ENCODE assay signal across 10 mouse cellular contexts in the genomic region with DNA sequence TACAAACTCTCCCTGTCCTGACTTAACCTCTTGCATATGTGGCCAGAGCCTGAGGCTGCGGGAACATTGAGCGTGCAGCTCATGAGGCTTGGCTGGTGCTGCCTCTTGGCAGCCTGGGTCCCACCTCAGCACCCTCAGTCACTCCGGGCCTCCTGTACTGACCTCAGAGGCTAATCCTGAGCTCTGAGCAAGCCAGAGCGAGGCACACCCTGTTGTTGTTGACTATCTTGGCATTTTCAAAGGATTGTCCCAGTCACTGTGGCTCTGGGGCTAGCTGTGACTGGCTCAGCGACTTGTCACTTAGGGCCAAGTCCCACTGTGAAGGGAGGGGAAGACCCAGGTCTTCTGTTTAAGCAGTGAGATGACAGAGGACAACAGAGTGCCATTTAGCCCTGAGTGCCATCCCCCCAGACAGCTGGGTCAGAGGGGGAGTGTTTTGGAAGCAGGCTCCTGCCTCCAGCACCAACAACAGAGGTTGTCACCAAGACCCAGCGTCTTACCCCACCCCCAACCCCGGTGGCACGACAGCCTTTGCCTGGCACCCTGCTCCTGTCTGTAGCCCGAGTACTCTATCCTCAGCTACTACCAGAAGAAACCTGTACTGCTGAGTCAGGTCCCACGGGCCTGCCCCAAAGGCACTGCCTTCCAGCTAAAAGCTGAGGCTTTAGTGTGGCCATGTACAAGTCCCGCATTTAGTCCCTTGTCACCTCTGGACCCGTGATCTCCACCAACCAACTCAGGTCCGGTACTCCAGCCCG. TPM values are rescaled to one million over a fixed set of nuclear protein-coding genes. Genes with fewer than 3 reads are reported as not detected.
DNase-seq lines count a peak whose midpoint lies in the region; ATAC-seq and TF ChIP-seq lines count a peak whose summit lies in the region.
"Had no signal": no experiment of that assay in that cellular context is flagged by ENCODE, and none has a peak within 500 bp of the region (broad histone marks: within the 10 kb centered on the region; RNA-seq: fewer than 3 reads in every experiment).

No protein-coding gene starts in this region.

- TF ChIP-seq CTCF in heart, adult 2 months (IDR thresholded peaks at IDR 0.05) = no peak

- no peak overlapping the region for H3K4me3 ChIP-seq in heart, adult 2 months

- no peaks in the 10 kb centered on the region for H3K36me3 ChIP-seq in heart, adult 2 months (ENCODE audit: control insufficient read depth, insufficient read depth, low read length)

- peak overlapping the region; percentile 87 for H3K27ac ChIP-seq in heart, adult 2 months

- 58% methylated on average over 14 of the region's 14 CpGs for WGBS in heart, adult 2 months

- H3K27me3 ChIP-seq in heart, adult 2 months (ENCODE audit: control insufficient read depth, insufficient read depth, low read length) = no peaks in the 10 kb centered on the region

- H3K4me1 ChIP-seq in heart, adult 2 months (ENCODE audit: control insufficient read depth, insufficient read depth, low read length) = peaks cover 16% of the 10 kb centered on the region

- ATAC-seq in frontal cortex, adult (ENCODE audit: low TSS enrichment) = peak; percentile 62

- TF ChIP-seq EP300 in heart, adult 2 months (IDR thresholded peaks at IDR 0.05; ENCODE audit: insufficient read depth, low read depth, low read length) = peak; percentile 98

- H3K79me2 ChIP-seq in heart, adult 2 months (replicated peaks; ENCODE audit: control insufficient read depth, insufficient read depth, low read length) = no peaks in the 10 kb centered on the region

- peak overlapping the region; percentile 21 for H3K9ac ChIP-seq in heart, adult 2 months (ENCODE audit: low read depth, low read length)

- intact Hi-C loops in heart, adult 2 months (cut with DNase I) = no loop called here
- intact Hi-C loops in left cerebral cortex, postnatal 4 days (cut with DNase I) = no loop called here

- DNase-seq in frontal cortex, postnatal 25 days (ENCODE audit: low spot score in 2 of 2) = no peak
- peak; percentile 67 for DNase-seq in urinary bladder, postnatal 14 days (ENCODE audit: low spot score)
- DNase-seq in urinary bladder, postnatal 10 days (ENCODE audit: low spot score) = no peak
- peak; percentile 82 to 88 for DNase-seq in heart, adult 2 months
- DNase-seq in left cerebral cortex, postnatal 4 days = peak; percentile 65
- DNase-seq in telencephalon, adult 2 months (ENCODE audit: low read depth, low spot score) = peak; percentile 62
- DNase-seq in right cerebral cortex, adult 2 months (ENCODE audit: low spot score in 2 of 2) = no peak

- peak; percentile 42; the same call in 1 of the 2 replicates for TF ChIP-seq POLR2A in heart, adult 2 months (IDR thresholded peaks at IDR 0.05; ENCODE audit: insufficient read depth, low read depth, low read length)

RNA-seq across cellular contexts. Expression of a gene that starts 6.5 kb away (rescaled TPM):
- 1 to 10 TPM; 1.6 to 2.5 TPM for total RNA-seq in heart, adult 2 months (2021)
- 4.9 and 5.5 TPM in 2 replicates for polyA plus RNA-seq in heart, adult 2 months (2012; rRNA removed)
- not detected for total RNA-seq in left cerebral cortex, postnatal 4 days (2021)
- total RNA-seq: CH12.LX; left cerebral cortex, postnatal 10 days had no signal

RNA-seq across cellular contexts. Expression of a gene that starts 23.9 kb away (rescaled TPM):
- total RNA-seq in heart, adult 2 months (2021) = 1 to 10 TPM; 3.8 to 3.9 TPM
- polyA plus RNA-seq in heart, adult 2 months (2012; rRNA removed) = 5.4 and 6.5 TPM in 2 replicates
- 1 to 10 TPM; 2.4 to 2.7 TPM for total RNA-seq in left cerebral cortex, postnatal 4 days (2021)
- total RNA-seq: CH12.LX had no signal

RNA-seq across cellular contexts. Expression of a gene that starts 26.0 kb away (rescaled TPM):
- 100 to 1,000 TPM; 839 to 985 TPM for total RNA-seq in heart, adult 2 months (2021)
- 1,788 and 1,851 TPM in 2 replicates for polyA plus RNA-seq in heart, adult 2 months (2012; rRNA removed)
- total RNA-seq in left cerebral cortex, postnatal 4 days (2021) = 1 to 10 TPM; 8.4 to 8.7 TPM
- total RNA-seq: CH12.LX had no signal

RNA-seq across cellular contexts. Expression of a gene that starts 31.7 kb away (rescaled TPM):
- 1 to 10 TPM in 1 of 2 experiments, under 1 TPM in 1; 0.63 to 1.5 TPM for total RNA-seq in heart, adult 2 months (2021)
- 2.9 and 3.4 TPM in 2 replicates for polyA plus RNA-seq in heart, adult 2 months (2012; rRNA removed)
- 100 to 1,000 TPM; 108 to 159 TPM for total RNA-seq in left cerebral cortex, postnatal 4 days (2021)
- total RNA-seq: CH12.LX had no signal

RNA-seq across cellular contexts. Expression of a gene that starts 32.1 kb away (rescaled TPM):
- 1 to 10 TPM; 1.7 to 2.6 TPM for total RNA-seq in heart, adult 2 months (2021)
- polyA plus RNA-seq in heart, adult 2 months (2012; rRNA removed) = 2.8 and 5.1 TPM in 2 replicates
- total RNA-seq in left cerebral cortex, postnatal 4 days (2021) = 1 to 10 TPM; 1.4 to 1.6 TPM

Comparison
In these comparisons a context has a peak if more than half of its experiments do, and no peak if none do; other contexts are left out.
1. DNase-seq: peak in urinary bladder, postnatal 14 days (single experiment), heart, adult 2 months (2 of 2), left cerebral cortex, postnatal 4 days (single experiment) and telencephalon, adult 2 months (single experiment); none in frontal cortex, postnatal 25 days (0 of 2), urinary bladder, postnatal 10 days (single experiment) and right cerebral cortex, adult 2 months (0 of 2).
2. RNA of a gene that starts 26.0 kb away (total RNA-seq): 839 to 985 TPM in heart, adult 2 months; 8.4 to 8.7 TPM in left cerebral cortex, postnatal 4 days; every median in the first group is over 10 times any median in the second.